Mouse (Mus musculus) naive thymus-derived CD4-positive, alpha-beta T cell, adult 2 months (primary cell): ENCODE measurements at regions not wholly inside any gene's neighbourhood (a gene's known extent, or its start where the extent isn't known, plus 50 kb on each side); places are given as distances from the start of the nearest gene placed in this dataset.
"Not testable (repeated sequence)": the region's sequence is repeated elsewhere in the genome, so short reads cannot be mapped to it uniquely, and the experiment has no call there.

Source experiments
- DNase-seq: peaks from one replicate; pipeline ENCODE4 v3.0.0-alpha.2; 2011; ENCODE audit warnings: low read depth

DNA sequence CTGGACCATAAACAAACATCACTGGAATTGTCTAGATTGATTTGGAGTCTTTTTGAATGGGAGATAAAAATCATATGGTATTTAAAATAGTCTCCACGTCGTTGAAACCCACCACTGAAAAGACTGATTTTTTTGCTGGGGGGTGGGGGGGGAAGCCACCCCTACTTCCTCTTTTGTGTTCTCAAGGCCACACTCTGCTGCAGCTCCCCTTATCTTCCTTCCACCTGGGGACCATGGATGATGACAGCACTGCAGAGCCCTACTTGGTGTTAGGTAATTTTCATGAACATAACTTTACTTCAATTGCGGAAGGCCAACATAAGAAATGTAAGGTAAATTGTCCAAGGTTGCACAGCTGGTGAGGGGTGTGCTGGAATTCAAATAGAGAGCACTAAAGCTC lies 232.4 kb upstream of the Vrk2 start:
- no peak for DNase-seq

DNA sequence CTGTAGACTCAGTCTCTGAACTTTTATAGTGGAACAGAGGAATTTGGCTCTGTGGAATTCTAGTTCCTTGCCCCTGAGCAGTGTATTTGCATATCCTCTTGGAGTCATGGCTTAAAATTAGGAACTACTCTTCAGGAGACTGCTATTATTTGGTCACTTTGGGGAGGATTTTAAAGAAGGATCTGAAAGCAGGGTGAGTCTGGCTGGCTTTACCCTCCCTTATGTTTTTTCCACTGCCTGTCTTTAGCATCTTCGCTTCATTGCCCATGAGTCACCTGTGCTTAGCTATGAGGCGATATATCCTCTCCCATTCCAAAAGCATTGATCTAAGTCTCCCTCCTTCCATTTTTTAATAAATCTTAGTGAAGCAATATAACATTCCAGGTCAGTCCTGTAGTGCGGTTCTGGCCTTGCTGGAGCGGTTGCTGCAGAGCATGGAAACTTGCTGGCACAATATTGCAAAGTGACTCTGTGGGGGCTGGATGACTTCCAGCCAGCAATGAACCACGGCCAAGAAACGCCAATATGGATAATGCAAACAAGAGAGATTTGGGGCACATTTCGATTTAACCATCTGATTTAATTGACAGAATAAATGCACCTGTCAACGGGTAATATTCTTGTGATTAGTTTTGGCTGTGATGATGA lies 230.4 kb upstream of the Vrk2 start:
- DNase-seq, result no peak

DNA sequence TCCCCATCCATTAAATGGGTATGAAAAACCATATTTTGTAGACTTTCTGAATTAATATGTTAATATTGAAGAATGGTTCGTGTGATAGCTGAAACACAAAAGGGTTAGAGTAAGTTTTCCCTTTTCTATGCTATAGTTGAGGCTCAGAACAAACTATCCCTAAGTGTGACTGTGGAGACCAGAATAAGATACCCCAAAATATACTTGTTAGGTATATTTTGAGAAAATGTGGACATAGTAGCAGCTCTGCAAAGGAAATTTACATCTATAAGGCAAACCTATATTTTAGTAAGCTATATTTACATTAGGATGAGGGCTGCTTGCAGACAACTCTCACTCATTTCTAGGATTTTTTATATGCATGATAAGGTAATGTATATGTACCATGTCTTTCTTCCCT lies 227.3 kb upstream of the Vrk2 start:
- DNase-seq, result no peak

DNA sequence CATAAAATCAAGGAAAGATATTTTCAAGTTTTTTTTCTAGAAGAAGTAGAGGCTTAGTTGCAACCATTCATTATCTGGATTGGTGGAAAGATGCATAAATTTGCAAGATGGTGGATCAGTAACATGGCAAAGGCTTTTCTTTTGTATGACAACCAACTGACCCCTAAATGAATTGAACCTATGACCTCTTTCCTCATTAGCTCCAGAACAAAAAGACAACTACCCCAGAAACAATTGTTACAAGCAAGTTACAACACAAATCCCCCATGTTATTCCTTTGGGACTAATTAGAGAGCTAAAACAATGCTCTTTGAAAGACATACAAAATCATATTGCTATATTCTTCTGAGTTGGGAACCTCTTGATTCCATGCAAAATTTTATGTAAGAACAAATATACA lies 223.5 kb upstream of the Vrk2 start:
- DNase-seq, result no peak

DNA sequence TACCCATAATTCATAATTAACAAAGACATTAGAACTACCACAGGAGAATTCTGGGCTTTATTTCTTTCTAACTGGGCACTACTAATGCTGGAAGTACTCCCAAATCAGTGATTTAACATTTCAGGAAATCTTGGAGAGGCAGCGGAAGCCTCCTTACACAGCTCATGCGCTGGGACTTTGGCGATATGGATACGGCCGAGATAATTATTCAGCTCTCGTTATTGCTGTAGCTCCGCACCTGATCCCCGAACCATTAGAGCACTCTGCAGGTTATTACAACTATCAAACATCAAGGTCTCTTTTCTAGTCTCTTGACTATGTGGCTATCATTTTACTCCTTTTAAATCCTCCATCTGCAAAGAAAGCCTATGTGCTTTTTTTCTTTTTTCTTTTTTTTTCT lies 221.3 kb upstream of the Vrk2 start:
- DNase-seq, result no peak

DNA sequence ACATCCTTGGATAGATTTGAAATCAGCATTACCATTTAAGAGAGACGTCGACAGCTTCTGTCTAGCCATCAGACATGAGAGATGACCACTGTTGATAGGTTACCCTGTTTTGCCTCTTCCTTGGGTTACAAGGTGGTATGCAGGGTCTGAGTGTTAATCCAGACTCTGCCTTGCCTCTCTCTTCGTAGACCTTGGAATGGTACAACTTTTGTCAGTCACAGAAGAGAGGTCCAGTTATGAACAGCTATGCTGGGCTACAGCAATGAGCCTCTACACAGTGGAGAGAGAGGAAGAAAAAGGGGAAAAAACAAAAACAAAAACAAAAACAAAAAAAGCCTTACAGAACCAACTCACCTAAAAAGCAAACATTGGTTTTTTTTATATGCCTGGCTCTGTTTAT lies 220.8 kb upstream of the Vrk2 start:
- DNase-seq, result no peak

DNA sequence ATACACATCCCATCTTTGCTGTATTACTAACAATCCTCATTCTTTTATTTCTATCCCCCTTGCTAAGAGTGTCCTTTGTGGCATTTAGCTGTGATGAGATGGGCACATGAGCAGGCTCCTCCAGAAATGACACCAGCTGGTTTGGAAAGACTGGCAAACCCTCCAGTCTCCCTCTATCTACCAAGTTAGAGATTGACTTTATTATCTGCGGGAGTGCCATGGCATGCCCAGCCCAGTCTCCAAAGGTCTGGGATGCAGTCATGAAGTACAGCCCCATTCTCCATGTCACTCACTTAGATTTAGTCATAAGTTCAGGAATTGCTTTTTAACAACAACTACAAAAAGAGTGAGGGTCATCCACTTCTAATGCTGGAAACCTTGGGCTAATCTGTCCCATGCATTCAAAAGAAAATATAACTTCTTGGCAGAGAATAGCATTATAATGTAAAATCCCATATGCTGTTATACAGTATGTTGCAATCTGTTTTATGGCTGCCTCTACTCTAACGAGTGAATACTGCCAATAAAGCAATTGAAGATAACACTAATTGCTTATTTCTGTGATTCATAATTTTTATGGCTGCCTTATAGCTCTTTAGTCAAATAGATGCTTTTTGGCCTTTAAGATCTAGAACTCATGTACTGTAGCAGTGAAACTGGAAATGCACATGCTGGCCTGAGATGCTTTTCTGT lies 208.6 kb upstream of the Vrk2 start:
- DNase-seq, result no peak

DNA sequence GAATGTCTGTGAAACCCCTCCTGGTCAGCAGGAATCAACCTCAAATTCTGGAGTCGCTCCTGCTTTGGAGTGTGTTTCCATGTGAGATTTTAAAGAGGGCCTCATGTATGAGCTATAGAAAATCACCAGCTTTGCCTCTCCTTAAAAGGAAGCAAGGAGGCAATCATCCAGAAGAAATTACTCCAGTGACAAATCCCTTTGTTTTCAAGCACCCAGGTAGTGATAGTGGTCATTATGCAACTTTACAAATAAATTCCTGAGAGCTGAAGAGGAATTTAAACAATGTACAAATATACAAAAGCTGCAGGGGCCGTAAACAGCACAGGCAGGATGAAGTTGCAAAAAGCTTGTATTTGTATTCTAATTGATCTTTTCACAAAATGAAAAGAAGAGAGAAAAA lies 206.5 kb upstream of the Vrk2 start:
- DNase-seq, result no peak

DNA sequence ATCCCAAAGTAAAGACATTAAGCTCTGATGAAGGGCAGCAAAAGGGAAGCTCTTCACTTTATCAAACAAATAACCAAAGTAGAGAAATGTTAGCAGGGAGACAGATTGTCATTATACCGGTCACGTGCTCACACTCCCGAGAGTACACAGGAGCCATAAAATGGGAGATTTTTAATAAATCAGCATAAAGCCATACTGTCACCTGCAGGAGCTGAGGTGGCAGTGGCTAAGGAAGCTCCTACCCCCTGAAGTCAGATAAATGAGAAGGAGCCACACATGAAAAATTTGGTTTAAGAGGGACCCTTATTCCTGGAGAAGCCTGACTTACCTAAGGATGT lies 200.8 kb upstream of the Vrk2 start:
- no peak for DNase-seq

DNA sequence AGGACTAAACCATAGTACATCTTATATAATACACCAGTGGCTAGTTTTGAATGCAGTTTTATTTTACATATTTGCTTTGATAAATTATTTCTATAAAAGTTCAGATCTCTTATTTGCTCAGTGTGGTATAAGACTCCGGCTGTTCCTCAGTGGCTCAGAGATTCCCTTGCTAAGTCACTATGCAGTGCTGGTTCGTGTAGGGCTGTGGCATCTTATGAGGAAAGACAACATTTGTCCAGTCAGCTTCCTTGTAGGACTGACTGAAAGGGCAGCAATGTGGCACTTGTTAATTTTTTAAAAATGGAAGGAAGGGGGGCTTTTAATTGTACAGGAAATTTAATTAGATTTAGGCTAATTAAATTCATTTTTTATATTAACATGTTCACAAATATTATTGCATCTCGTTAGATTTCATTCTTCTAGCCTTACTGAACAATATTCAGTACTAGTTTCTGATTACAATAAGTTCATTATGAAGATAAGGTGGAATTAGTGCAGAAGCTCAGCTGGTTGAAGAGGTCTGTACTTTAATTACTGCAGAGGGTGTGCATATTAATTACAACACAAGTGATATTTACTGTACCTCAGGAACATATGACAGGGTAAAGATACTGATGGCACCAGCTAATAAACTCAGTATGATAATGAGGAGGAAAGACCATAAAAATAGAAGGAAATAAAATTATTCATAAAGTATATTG lies 200.3 kb upstream of the Vrk2 start:
- no peak for DNase-seq

DNA sequence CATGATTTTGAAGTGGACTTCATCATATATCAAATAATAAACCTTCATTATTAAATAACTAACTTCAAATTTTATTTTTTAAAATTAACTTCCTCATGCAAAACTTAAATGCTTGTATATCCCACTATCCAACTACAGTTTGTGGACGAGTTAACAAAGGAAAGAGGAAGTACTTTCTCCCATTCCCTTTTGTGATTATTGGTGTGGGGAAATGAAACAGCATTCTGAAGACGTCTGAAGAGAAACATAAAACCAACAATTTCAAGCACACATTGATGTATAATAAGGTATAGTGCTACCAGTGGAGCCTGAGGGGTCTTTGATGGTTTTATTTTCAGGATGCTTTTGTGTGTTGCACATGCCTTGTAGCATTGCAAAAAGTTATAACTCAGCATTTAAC lies 195.5 kb upstream of the Vrk2 start:
- no peak for DNase-seq

DNA sequence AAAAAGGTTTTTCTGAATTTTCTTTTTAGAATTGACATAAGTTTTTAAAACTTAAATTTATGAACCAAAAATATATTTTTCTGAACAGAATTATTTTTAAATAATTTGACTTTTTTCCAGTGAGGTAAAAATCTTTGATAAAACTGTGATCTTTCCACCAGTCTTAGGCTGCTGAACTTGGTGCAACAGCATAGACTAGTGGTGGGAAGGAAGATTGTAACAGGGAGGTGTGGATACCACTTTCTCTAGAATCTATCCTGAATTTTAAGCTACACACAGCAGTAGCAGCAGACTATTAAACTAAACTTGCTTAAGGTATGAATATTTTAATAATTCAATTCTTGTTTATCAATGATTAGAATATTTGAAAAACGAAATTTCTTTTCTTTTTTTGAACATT lies 191.4 kb upstream of the Vrk2 start:
- DNase-seq, result peak; percentile 1

DNA sequence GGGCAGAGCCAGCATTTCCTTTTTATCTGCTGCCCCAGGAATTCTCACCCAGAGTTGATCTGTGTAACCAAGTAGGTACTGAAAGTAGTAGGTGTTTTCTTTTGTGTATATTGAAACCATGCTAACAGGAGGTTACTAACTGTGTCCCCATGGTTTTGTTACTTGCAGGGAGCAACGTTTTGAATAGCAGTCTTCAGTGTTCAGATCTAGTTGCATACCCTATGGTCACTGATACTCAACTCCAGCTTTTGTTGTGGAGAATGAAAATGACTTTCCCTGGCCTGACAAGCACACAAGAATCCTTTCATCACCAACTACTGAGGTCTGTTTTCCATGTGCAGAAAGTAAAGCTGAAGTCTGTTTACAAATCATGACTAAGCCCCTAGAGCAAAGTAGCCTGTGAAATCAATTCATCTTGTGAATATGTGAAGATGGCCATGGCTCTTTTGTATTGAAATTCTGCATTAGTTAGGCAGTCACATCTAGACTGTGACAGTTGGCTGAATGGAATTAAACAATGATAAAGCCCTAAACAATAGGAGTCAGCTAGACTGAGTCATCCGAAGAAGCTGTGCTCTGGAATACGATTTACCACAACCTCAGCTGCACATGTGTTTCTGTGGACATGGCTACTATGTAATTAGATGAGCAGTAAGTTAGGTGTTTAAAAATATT lies 179.5 kb upstream of the Vrk2 start:
- DNase-seq, result no peak

DNA sequence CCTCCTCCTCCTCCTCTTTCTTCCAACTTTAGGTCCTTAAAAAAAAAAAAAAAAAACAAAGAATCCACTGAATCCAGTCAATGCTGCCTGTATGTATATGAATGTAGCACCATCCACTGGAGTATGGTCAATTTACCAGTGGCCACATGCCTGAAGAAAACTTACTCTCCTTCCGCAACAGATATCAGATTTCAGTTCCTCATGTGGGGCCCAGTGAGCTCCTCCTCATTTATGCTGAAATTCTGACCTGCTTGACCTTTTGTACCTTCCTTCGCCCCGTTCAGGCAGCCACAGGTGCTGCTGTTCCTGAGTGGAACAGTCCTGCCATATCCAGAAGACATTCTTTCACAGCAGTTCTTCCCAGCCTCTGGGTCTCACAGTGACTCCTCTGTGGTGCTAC lies 161.8 kb upstream of the Vrk2 start:
- no peak for DNase-seq

DNA sequence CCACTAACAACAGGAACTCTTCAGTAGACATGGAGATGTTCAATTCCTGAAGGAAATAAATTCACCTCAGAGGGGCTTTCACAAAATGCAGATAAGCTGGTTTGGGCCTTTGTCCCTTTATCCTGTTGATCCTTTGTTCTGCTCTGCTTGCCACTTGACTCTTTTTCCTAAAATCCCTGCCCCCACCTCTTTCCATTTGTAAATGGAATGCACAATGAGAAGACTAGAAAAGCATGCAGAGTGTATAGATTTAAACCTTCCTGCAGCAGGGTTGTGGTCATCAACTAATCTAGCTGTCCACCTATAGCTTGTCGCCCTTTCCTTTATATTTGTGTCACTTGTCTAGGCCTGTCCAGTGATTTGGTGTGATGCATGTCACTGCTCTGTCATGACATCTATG lies 159.8 kb upstream of the Vrk2 start:
- DNase-seq, result no peak

DNA sequence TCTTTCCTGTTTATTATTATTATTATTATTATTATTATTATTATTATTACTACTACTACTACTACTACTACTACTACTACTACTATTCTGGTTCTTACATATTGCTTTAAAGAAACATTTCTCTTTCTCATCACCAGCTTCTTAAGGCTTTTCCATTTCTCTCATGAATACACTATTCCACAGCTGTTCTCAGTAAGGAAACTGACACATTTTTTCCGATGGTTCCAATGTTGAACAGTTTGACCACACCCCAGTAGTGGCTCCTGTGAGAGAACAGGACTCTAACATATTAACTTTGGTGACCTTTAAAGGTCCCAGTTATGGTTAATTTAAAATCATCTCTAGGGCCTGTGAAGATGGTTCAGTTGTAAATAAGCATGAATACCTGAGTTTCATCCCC lies 148.4 kb upstream of the Vrk2 start:
- DNase-seq, result no peak

DNA sequence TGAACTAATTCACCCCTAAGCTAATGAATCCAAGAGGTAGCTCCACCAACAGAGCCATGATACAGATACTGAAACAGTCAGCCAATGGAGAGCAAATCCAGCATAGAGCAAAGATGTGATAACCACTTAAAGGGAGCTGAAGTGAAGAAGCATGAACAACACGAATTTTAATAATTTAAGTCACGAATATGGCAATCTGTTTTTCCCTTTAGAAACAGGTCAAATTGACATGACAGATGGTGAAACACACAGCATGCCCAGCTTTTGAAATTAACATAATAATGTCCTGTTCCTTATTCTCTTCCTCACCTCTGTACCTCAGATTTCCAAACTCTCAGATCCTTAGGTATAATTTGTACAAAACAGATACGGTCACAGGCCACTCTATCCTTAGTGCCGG lies 145.9 kb upstream of the Vrk2 start:
- DNase-seq, result no peak

DNA sequence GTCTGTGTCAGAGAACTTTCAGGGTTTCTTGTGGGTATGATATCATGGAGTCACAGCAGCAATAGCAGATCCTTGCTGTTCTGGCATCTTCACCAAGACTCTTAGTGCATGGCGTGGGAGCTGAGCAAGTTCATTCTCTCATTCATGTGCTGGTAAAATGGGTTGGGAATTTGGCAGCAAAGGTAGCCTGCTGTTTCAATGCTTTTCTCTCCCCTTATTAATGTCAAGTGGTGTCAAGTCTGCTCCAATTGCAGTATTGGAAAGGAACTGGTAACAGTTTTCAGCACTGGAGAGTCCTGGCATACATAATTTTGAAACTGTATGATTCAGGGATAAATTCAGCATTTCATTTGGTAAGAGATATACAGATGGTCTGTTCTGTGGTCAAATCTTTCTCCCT lies 133.2 kb upstream of the Vrk2 start:
- no peak for DNase-seq

DNA sequence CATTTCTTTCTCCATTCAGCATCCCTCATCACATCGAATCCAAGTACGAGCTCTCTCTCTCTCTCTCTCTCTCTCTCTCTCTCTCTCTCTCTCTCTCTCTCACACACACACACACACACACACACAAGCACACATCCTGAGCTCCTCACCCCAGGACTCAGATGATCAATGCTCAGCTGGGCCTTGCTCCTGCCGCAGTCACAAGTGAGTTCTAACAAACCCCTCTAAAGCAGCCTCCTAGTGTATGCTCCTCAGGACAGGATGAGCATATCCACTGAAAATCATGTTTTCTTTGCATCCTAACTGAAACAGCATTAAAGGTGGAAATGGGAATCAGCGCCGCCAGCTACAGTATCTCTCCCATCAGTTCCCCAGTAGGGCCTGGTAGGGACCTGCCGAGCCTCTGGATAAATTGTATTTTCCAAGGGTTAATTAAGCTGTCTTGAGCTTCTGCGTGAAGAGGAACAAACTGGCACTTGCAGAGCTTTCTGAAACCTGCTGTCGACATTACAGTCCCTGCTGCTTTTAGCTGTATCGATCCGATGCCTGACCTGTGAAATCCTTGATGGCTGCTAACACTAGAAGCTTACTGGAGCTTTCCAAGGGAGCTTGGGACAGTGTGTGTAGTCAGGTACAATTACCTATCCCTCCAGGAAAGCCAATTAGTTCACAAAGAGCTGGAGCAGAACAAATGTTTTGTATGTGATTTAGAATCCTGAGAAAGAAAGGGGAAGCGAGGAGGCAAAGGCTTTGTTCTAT lies 131.3 kb upstream of the Vrk2 start:
- no peak for DNase-seq

DNA sequence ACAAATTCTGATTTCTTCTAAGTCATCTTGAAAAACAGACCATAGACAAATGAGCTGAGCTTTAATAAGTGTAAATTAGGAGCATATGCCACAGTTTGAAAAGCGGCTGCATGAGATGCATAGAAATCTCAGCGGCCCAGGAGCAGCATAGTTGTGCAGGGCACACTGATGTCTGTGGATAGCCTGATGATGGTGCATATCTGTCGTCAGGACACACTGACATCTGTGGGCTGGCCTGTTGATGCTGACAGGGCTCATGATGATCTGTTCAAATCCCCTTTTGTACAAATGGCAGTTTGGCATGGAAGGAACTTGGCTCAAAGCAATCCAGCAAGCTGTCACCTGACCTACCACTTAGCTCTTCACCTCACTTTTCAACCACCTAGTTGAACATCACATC lies 128.5 kb upstream of the Vrk2 start:
- DNase-seq, result no peak

DNA sequence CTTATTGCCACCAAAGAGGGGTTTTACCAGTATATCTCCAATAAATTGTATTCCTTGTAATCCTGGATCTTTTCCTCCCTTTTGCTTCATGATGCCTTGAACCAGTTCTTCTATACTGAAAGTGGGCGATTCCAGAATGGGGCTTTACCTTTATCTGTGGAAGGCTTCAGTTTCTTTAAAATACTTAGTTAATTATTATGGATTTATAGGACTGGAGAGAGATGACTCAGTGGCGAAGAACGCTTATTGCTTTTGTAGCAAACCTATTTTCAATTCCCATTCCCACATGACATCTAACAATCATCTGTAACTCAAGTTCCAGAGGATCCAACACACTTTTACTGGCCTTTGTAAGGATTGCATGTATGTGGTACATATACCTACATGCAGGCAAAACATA lies 127.4 kb upstream of the Vrk2 start:
- DNase-seq, result no peak

DNA sequence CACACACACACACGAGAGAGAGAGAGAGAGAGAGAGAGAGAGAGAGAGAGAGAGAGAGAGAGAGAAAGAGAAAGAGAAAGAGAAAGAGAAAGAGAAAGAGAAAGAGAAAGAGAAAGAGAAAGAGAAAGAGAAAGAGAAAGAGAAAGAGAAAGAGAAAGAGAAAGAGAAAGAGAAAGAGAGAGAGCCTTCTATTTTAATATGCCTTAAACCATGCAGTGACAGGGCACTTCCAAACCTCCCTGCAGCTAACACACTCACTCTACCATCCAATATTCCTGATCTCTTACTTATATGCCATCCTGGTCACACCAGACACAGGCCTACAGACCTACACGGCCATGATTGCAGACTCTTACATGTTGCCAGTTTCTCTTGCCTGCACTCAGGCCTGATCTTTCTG lies 117.4 kb upstream of the Vrk2 start:
- not testable (repeated sequence) for DNase-seq

DNA sequence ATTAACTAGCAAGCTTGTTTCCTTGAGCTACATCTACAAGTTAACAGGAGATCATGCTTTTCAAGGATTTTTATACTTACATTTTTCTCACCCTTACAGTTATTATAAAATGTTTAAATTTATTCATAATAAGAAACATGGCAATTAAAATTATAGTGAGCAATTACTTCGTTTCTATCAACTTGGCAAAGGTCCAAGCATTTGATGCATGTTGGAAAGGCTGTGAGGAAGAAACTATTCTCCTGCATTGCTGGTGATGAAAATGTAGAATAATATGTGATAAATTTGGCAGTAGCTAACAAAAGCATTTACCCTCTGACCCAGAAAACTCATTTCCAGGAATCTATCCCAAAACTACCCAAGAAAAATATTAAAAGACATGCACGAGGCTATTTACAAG lies 114.8 kb upstream of the Vrk2 start:
- no peak for DNase-seq
